In genomic region chr10:20312736-20313301, GRCm38 (mm10) we compare ENCODE assay signal across 8 mouse cellular contexts. TPM values are rescaled to one million over a fixed set of nuclear protein-coding genes. Genes with fewer than 3 reads are reported as not detected.
DNase-seq lines count a peak whose midpoint lies in the region; ATAC-seq and TF ChIP-seq lines count a peak whose summit lies in the region.

No protein-coding gene starts in this region.

- H3K4me2 ChIP-seq in embryonic facial prominence, embryonic 14.5 days (ENCODE audit: low read depth, low read length), result peak overlapping the region; percentile 63
- peak overlapping the region; percentile 64 for H3K4me2 ChIP-seq in limb, embryonic 12.5 days
- H3K4me2 ChIP-seq in midbrain, embryonic 14.5 days (ENCODE audit: low read length), result peak overlapping the region; percentile 63

- H3K27me3 ChIP-seq in embryonic facial prominence, embryonic 14.5 days (replicated peaks; ENCODE audit: control insufficient read depth, insufficient read depth, low read length), result no peaks in the 10 kb centered on the region
- H3K27me3 ChIP-seq in limb, embryonic 12.5 days, result no peaks in the 10 kb centered on the region
- no peaks in the 10 kb centered on the region for H3K27me3 ChIP-seq in midbrain, embryonic 14.5 days (ENCODE audit: control insufficient read depth, insufficient read depth, low read length)

- peak; percentile 80 for ATAC-seq in embryonic facial prominence, embryonic 14.5 days (ENCODE audit: low read depth)
- ATAC-seq in limb, embryonic 12.5 days (ENCODE audit: insufficient number of reproducible peaks, insufficient read depth, low FRiP score, low TSS enrichment, low read depth), result peak; percentile 72
- ATAC-seq in midbrain, embryonic 14.5 days (ENCODE audit: low FRiP score, low TSS enrichment), result peak; percentile 82

- no peak for TF ChIP-seq POLR2A in bone marrow, adult 2 months (IDR thresholded peaks at IDR 0.05; ENCODE audit: borderline replicate concordance, control insufficient read depth, low read depth, low read length)

- no peak for TF ChIP-seq CTCF in bone marrow, adult 2 months (IDR thresholded peaks at IDR 0.05; ENCODE audit: control insufficient read depth, insufficient read depth, low read length)

- DNase-seq in A20 (ENCODE audit: low read depth, low spot score), result peak; percentile 88
- peak; percentile 93 for DNase-seq in embryonic facial prominence, embryonic 14.5 days (ENCODE audit: low spot score)
- peak; percentile 86 for DNase-seq in heart, adult 8-10 months (ENCODE audit: low spot score)
- DNase-seq in kidney, adult 8-10 months, result peak; percentile 84 to 87
- peak; percentile 96 for DNase-seq in midbrain, embryonic 14.5 days
- DNase-seq in spleen, adult 12 weeks (ENCODE audit: low spot score), result peak; percentile 77

- no peaks in the 10 kb centered on the region; the same call in 1 of the 2 replicates for H3K4me1 ChIP-seq in bone marrow, adult 2 months (ENCODE audit: control insufficient read depth, insufficient read depth, low read length)
- peaks cover 17% of the 10 kb centered on the region for H3K4me1 ChIP-seq in embryonic facial prominence, embryonic 14.5 days (ENCODE audit: control insufficient read depth, insufficient read depth, low read length)
- H3K4me1 ChIP-seq in limb, embryonic 12.5 days (replicated peaks), result peaks cover 15% of the 10 kb centered on the region
- peaks cover 26% of the 10 kb centered on the region for H3K4me1 ChIP-seq in midbrain, embryonic 14.5 days (ENCODE audit: control insufficient read depth, insufficient read depth, low read length)

- H3K36me3 ChIP-seq in embryonic facial prominence, embryonic 14.5 days (ENCODE audit: control insufficient read depth, insufficient read depth, low read length), result no peaks in the 10 kb centered on the region
- peaks cover 6% of the 10 kb centered on the region for H3K36me3 ChIP-seq in limb, embryonic 12.5 days
- H3K36me3 ChIP-seq in midbrain, embryonic 14.5 days (ENCODE audit: control insufficient read depth, insufficient read depth, low read length), result no peaks in the 10 kb centered on the region

- under 1% methylated on average over 53 of the region's 54 CpGs for WGBS in bone marrow, adult 2 months
- WGBS in embryonic facial prominence, embryonic 14.5 days, result 1% methylated on average over 20 of the region's 54 CpGs
- WGBS in limb, embryonic 12.5 days, result under 1% methylated on average over 54 of the region's 54 CpGs
- under 1% methylated on average over 48 of the region's 54 CpGs for WGBS in midbrain, embryonic 14.5 days

- H3K27ac ChIP-seq in bone marrow, adult 2 months (ENCODE audit: control insufficient read depth, insufficient read depth, low read depth, low read length, poor library complexity), result peak overlapping the region; percentile 98
- H3K27ac ChIP-seq in embryonic facial prominence, embryonic 14.5 days (replicated peaks; ENCODE audit: low read depth, low read length), result peak overlapping the region; percentile 100
- H3K27ac ChIP-seq in limb, embryonic 12.5 days, result peak overlapping the region; percentile 99
- H3K27ac ChIP-seq in midbrain, embryonic 14.5 days (replicated peaks; ENCODE audit: low read depth, low read length), result peak overlapping the region; percentile 99

- peak overlapping the region; percentile 94 for H3K4me3 ChIP-seq in bone marrow, adult 2 months (replicated peaks; ENCODE audit: control insufficient read depth, low read depth, low read length)
- peak overlapping the region; percentile 85 for H3K4me3 ChIP-seq in embryonic facial prominence, embryonic 14.5 days (ENCODE audit: low read depth, low read length)
- H3K4me3 ChIP-seq in limb, embryonic 12.5 days (replicated peaks), result peak overlapping the region; percentile 76
- H3K4me3 ChIP-seq in midbrain, embryonic 14.5 days (replicated peaks; ENCODE audit: low read depth, low read length), result peak overlapping the region; percentile 79

- H3K9ac ChIP-seq in embryonic facial prominence, embryonic 14.5 days (ENCODE audit: low read depth, low read length), result peak overlapping the region; percentile 99
- peak overlapping the region; percentile 89 for H3K9ac ChIP-seq in limb, embryonic 12.5 days (replicated peaks)
- H3K9ac ChIP-seq in midbrain, embryonic 14.5 days (replicated peaks; ENCODE audit: low read length), result peak overlapping the region; percentile 97

- H3K9me3 ChIP-seq in embryonic facial prominence, embryonic 14.5 days (ENCODE audit: control insufficient read depth, low read length), result no peaks in the 10 kb centered on the region
- H3K9me3 ChIP-seq in limb, embryonic 12.5 days, result no peaks in the 10 kb centered on the region
- H3K9me3 ChIP-seq in midbrain, embryonic 14.5 days (ENCODE audit: control insufficient read depth, low read length), result no peaks in the 10 kb centered on the region

RNA-seq across cellular contexts. Expression of gene Bclaf1, which starts 0.6 kb away (rescaled TPM):
- 153 and 239 TPM in 2 replicates for polyA plus RNA-seq in bone marrow, adult 2 months (2011; ENCODE audit: insufficient read depth, insufficient read length, low replicate concordance, missing spikeins)
- polyA plus RNA-seq in embryonic facial prominence, embryonic 14.5 days (2014; fragmentation: Nextera tagmentation; extraction: Ambion mirVana), result 113 and 127 TPM in 2 replicates
- total RNA-seq in heart, adult 8-10 months (2022), result 10 to 100 TPM; 44.7 to 58.2 (median 51.9) TPM
- 157 and 167 TPM in 2 replicates for polyA plus RNA-seq in limb, embryonic 12.5 days (2016; fragmentation: Nextera tagmentation; extraction: Ambion mirVana)
- polyA plus RNA-seq in midbrain, embryonic 14.5 days (2014; fragmentation: Nextera tagmentation; extraction: Ambion mirVana), result 113 and 148 TPM in 2 replicates

RNA-seq across cellular contexts. Expression of gene Mtfr2, which starts 34.8 kb away (rescaled TPM):
- 17.4 TPM in 2 replicates for polyA plus RNA-seq in bone marrow, adult 2 months (2011; ENCODE audit: insufficient read depth, insufficient read length, low replicate concordance, missing spikeins)
- 1.4 TPM in 2 replicates for polyA plus RNA-seq in embryonic facial prominence, embryonic 14.5 days (2014; fragmentation: Nextera tagmentation; extraction: Ambion mirVana)
- under 1 TPM in 1 of 4 experiments, not detected in 3; 0.14 TPM for total RNA-seq in heart, adult 8-10 months (2022)
- 2.2 and 2.3 TPM in 2 replicates for polyA plus RNA-seq in limb, embryonic 12.5 days (2016; fragmentation: Nextera tagmentation; extraction: Ambion mirVana)
- polyA plus RNA-seq in midbrain, embryonic 14.5 days (2014; fragmentation: Nextera tagmentation; extraction: Ambion mirVana), result 0.47 and 0.68 TPM in 2 replicates

Comparison
In these comparisons a context has a peak if more than half of its experiments do, and no peak if none do; other contexts are left out.
1. Peak in every context shown above with its lines: DNase-seq, ATAC-seq, H3K4me3 ChIP-seq and H3K27ac ChIP-seq.